Mouse (Mus musculus) B cell, adult 62 days (primary cell): Measurements from ENCODE around the gene Impdh1. TPM values are rescaled to one million over a fixed set of nuclear protein-coding genes. Genes with fewer than 3 reads are reported as not detected.

Source experiments
- total RNA-seq: library from RNA; stranded (reverse); gene quantifications from 4 replicates; pipeline ENCODE4 v1.2.4, GENCODE M21; 2023

Gene Impdh1
- total RNA-seq, result 58.6 to 69.6 TPM (median 64.2 TPM) in 4 replicates

DNA sequence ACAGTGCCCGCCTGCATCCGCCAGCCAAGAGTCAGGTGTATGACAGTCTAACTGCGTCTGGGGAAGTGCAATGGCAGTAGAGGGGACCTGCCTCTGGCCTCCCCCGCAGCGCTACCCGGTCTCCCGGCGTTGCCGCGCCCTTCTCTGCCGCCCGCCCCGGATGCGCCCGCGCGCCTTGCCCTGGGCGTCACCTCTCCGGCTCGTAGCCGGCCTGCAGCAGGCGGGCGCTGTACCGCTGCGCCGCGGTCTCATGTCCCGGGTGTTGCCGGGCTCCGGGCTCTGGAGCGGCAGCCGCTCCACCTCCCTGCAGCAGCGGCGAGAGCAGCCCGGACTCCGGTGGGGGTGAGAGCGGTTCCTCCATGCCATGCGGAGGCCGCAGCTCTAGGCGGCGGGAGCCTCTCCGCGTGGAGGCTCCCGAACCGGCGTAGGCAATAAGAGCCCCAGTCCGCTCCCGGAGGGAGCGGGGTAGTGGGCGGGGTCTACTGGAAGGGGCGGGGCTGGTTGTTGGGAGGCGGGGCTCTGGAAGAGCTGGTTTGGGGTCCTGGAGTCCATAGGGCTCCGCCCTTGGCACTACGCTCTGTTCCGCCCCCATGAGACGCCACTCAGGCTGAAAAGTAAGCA lies at the start of gene Impdh1:
Impdh1 (minus strand) TSS at position 484 of the 621 bp plus-strand sequence.

DNA sequence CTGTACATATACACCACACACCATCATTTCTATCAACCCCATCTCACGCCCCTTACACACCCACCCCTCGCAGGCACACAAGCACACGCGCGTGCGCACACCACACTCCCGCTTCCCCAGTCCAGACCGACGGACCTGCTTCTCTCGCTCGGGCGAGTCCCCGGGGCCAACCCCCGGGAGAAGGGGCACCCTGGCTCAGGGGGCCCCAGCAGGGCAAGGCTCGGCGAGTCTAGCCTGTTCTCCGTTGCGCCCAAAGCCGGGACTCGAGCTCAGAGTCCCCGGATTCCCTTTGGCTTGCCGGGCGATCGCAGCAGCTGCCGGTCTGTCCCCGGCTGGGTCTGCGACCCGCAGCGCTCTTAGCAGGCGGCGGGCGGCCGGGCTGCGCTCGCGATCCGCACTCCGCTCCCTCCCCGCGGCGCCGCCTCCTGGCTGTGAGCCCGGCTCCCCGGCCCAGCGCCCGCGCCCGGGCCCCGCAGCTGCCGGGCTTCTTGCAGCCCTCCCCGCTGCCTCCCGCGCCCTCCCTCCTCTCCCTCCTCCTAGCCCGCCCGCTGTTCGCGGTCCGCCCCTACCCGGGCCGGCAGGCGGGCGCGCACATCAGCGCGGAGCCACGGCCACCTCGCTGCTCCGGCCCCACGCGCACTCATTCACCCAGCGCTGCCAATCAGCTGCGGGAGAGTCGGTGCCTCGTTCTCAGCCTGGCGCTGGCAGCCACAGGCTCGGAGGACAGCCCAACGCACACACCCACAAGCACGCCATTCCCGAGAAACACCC lies 37.1 kb downstream of the Impdh1 start, which contains the start of gene Prrt4:
Prrt4 (minus strand) TSS at position 697 of the 771 bp plus-strand sequence.

DNA sequence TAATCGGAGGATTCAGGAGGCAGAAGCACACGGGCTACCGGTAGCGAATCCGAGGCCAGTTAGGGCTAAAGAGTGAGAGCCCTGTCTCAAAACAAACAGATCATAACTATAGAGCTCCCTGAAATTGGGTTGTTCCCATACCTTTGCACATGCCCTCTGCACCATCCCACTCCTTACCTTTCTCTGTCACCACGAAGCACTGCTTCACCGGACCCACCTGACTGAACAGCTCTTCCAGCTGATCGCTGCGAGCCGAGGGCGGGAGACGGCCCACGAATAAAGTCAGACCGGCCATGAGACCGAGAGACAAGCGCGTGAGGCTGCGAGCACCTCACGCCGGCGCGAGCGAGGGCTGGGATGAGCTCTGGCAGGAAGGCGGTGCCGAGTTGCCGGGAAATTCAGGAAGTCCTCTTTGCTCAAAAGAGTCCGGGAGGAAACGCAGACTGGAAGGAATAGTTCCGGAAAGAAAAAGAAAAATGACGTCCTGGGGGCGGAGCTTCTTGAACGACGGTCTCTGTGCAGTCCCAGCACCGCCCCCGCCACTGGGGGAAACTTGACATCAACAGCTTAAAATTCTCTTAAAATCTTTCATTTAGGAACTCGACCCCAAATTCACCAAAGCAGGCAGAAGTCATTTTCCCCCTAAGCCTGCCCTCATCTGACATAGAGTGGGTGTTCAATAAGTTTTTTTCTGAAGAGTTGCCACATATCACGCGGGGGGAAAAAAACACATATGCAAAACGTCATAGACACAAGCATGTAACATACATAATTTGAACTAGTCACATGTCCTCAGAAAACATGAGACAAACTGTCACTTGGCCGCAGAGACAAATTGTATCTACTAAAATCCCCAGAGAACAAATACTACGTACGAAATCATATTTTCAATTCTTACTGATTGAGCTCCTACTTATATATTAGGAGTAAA lies 51.6 kb downstream of the Impdh1 start, which contains the start of gene Rbm28:
Rbm28 (minus strand) TSS at position 693 of the 931 bp plus-strand sequence.

Other genes with a start within 250 kb of the Impdh1 start
- gene Lep, start 156.1 kb downstream of the Impdh1 start, total RNA-seq, result not detected in 4 replicates
- 86.4 to 110 TPM (median 95.1 TPM) in 4 replicates for gene Rbm28, start 51.4 kb downstream of the Impdh1 start, total RNA-seq
- 0.27 to 0.94 TPM (median 0.72 TPM) in 3 of 4 replicates, not detected in the other for gene Prrt4, start 36.8 kb downstream of the Impdh1 start, total RNA-seq
- 22.2 to 28.7 TPM (median 28.1 TPM) in 4 replicates for gene Hilpda, start 56.1 kb upstream of the Impdh1 start, total RNA-seq
- 1.0 TPM in 1 of 4 replicates, not detected in the others for gene Fam71f2, start 63.2 kb upstream of the Impdh1 start, total RNA-seq
- not detected in 4 replicates for gene Fam71f1, start 102.8 kb upstream of the Impdh1 start, total RNA-seq
- 46.3 to 53.5 TPM (median 50.1 TPM) in 4 replicates for gene Calu, start 131.7 kb upstream of the Impdh1 start, total RNA-seq
- gene Opn1sw, start 172.1 kb upstream of the Impdh1 start, total RNA-seq, result not detected in 4 replicates
- not detected in 4 replicates for gene Ccdc136, start 179.9 kb upstream of the Impdh1 start, total RNA-seq
- gene Flnc, start 216.9 kb upstream of the Impdh1 start, total RNA-seq, result 0.06 TPM in 1 of 4 replicates, not detected in the others